Mouse (Mus musculus): ENCODE results near the gene Mlf1. TPM values are rescaled to one million over a fixed set of nuclear protein-coding genes. Genes with fewer than 3 reads are reported as not detected.

Gene Mlf1
- total and polyA plus RNA-seq, 3 experiments: 6.9 to 7.8 TPM; not detected in 1

- H3K4me1 ChIP-seq (ENCODE audit: control insufficient read depth in 1 of 2, insufficient read depth in 2 of 2, low read length in 2 of 2): 0 out of 4 replicates have a peak, but pooled peaks cover 0 to 2% of the 10 kb centered on the region in 2 experiments
- no peak for TF ChIP-seq MAZ (IDR thresholded peaks at IDR 0.05; ENCODE audit: low read depth, low read length)
- no peak for TF ChIP-seq CHD1 (IDR thresholded peaks at IDR 0.05; ENCODE audit: low read depth, low read length)
- no peak for TF ChIP-seq ZKSCAN1 (IDR thresholded peaks at IDR 0.05; ENCODE audit: low read depth, low read length)
- TF ChIP-seq BHLHE40 (IDR thresholded peaks at IDR 0.05; ENCODE audit: borderline replicate concordance, low read depth, low read length): no peak
- no peak for TF ChIP-seq SIN3A (IDR thresholded peaks at IDR 0.05; ENCODE audit: low read length)
- no peak for TF ChIP-seq MAFK (IDR thresholded peaks at IDR 0.05; ENCODE audit: borderline replicate concordance, low read depth, low read length)
- TF ChIP-seq JUND (IDR thresholded peaks at IDR 0.05; ENCODE audit: low read depth, low read length): no peak
- TF ChIP-seq TBP (IDR thresholded peaks at IDR 0.05; ENCODE audit: low read depth, low read length): no peak
- TF ChIP-seq POLR2A (IDR thresholded peaks at IDR 0.05; ENCODE audit: control insufficient read depth in 1 of 2, insufficient read depth in 1 of 2, low read depth in 1 of 2, low read length in 2 of 2, poor library complexity in 1 of 2): no peak
- TF ChIP-seq USF1 (IDR thresholded peaks at IDR 0.05; ENCODE audit: low read depth, low read length): no peak
- no peak for TF ChIP-seq POLR2AphosphoS5 (IDR thresholded peaks at IDR 0.05; ENCODE audit: borderline replicate concordance, low read depth, low read length)
- TF ChIP-seq ZC3H11A (IDR thresholded peaks at IDR 0.05; ENCODE audit: low read depth, low read length): no peak
- no peak for TF ChIP-seq KAT2A (conservative IDR thresholded peaks at IDR 0.05; ENCODE audit: low read depth, low read length)
- no peak for TF ChIP-seq UBTF (IDR thresholded peaks at IDR 0.05; ENCODE audit: borderline replicate concordance, insufficient read depth, low read depth, low read length)
- TF ChIP-seq NRF1 (IDR thresholded peaks at IDR 0.05; ENCODE audit: insufficient read depth, low read depth, low read length, poor library complexity, severe bottlenecking): no peak
- no peak for TF ChIP-seq MYB (IDR thresholded peaks at IDR 0.05; ENCODE audit: low read depth, low read length)
- H3K4me3 ChIP-seq (ENCODE audit: control insufficient read depth in 1 of 2, insufficient read depth in 1 of 2, low read depth in 2 of 2, low read length in 2 of 2): no peak overlapping the region
- H3K9me3 ChIP-seq (replicated peaks; ENCODE audit: insufficient read depth, low read length): no peaks in the 10 kb centered on the region
- H3K9ac ChIP-seq (ENCODE audit: control insufficient read depth, low read depth, low read length, poor library complexity, severe bottlenecking): no peak overlapping the region
- H3K36me3 ChIP-seq (ENCODE audit: control insufficient read depth in 1 of 2, insufficient read depth in 2 of 2, low read length in 2 of 2): peaks cover 0 to 5% of the 10 kb centered on the region in 2 experiments; a peak in 2 of 4 replicates
- peaks cover 0 to 4% of the 10 kb centered on the region in 2 experiments for H3K27me3 ChIP-seq (ENCODE audit: control insufficient read depth in 1 of 2, insufficient read depth in 2 of 2, low read length in 2 of 2)
- DNase-seq (ENCODE audit: low read depth, low spot score): no peak
- H3K79me2 ChIP-seq (ENCODE audit: control insufficient read depth, insufficient read depth, low read length, poor library complexity): no peaks in the 10 kb centered on the region
- no peak overlapping the region for H3K27ac ChIP-seq (ENCODE audit: control insufficient read depth, low read depth, low read length)
These were observed 1.7 kb upstream of the Mlf1 start for GRCm38 (mm10) chr3:67372194-67372593.

- Histone ChIP-seq H3K27ac (ENCODE audit: control insufficient read depth, low read depth, low read length) (no peak overlapping the region), H3K36me3 (ENCODE audit: control insufficient read depth in 1 of 2, insufficient read depth in 2 of 2, low read length in 2 of 2) (peaks cover 0 to 5% of the 10 kb centered on the region in 2 experiments; a peak in 2 of 4 replicates), H3K9ac (ENCODE audit: control insufficient read depth, low read depth, low read length, poor library complexity, severe bottlenecking) (no peak overlapping the region), H3K4me1 (ENCODE audit: control insufficient read depth in 1 of 2, insufficient read depth in 2 of 2, low read length in 2 of 2) (0 out of 4 replicates have a peak, but pooled peaks cover 0 to 2% of the 10 kb centered on the region in 2 experiments), H3K27me3 (ENCODE audit: control insufficient read depth in 1 of 2, insufficient read depth in 2 of 2, low read length in 2 of 2) (peaks cover 0 to 4% of the 10 kb centered on the region in 2 experiments), H3K79me2 (ENCODE audit: control insufficient read depth, insufficient read depth, low read length, poor library complexity) (no peaks in the 10 kb centered on the region), H3K4me3 (ENCODE audit: control insufficient read depth in 1 of 2, insufficient read depth in 1 of 2, low read depth in 2 of 2, low read length in 2 of 2) (peak overlapping the region; percentile 7 to 40; a peak in 3 of 4 replicates), H3K9me3 (replicated peaks; ENCODE audit: insufficient read depth, low read length) (no peaks in the 10 kb centered on the region)
- DNase-seq (ENCODE audit: low read depth, low spot score): no peak
- no peak for TF ChIP-seq RCOR1 (IDR thresholded peaks at IDR 0.05; ENCODE audit: low read depth, low read length)
- no peak for TF ChIP-seq USF1 (IDR thresholded peaks at IDR 0.05; ENCODE audit: low read depth, low read length)
- no peak for TF ChIP-seq ETS1 (IDR thresholded peaks at IDR 0.05; ENCODE audit: low read depth, low read length)
- no peak for TF ChIP-seq E2F4 (IDR thresholded peaks at IDR 0.05; ENCODE audit: borderline replicate concordance, low read depth, low read length)
- TF ChIP-seq POLR2A (IDR thresholded peaks at IDR 0.05; ENCODE audit: control insufficient read depth in 1 of 2, insufficient read depth in 1 of 2, low read depth in 1 of 2, low read length in 2 of 2, poor library complexity in 1 of 2): no peak
- TF ChIP-seq NELFE (IDR thresholded peaks at IDR 0.05; ENCODE audit: low read depth, low read length): no peak
- no peak for TF ChIP-seq EP300 (IDR thresholded peaks at IDR 0.05; ENCODE audit: low read depth in 1 of 2, low read length in 2 of 2)
- no peak for TF ChIP-seq MYC (IDR thresholded peaks at IDR 0.05; ENCODE audit: low read depth, low read length)
- no peak for TF ChIP-seq GATA1 (IDR thresholded peaks at IDR 0.05; ENCODE audit: low read depth, low read length)
- no peak for TF ChIP-seq ZNF384 (IDR thresholded peaks at IDR 0.05; ENCODE audit: low read depth, low read length)
- TF ChIP-seq UBTF (IDR thresholded peaks at IDR 0.05; ENCODE audit: borderline replicate concordance, insufficient read depth, low read depth, low read length): no peak
- TF ChIP-seq JUND (IDR thresholded peaks at IDR 0.05; ENCODE audit: low read depth, low read length): no peak
These were observed 1.1 kb upstream of the Mlf1 start for GRCm38 (mm10) chr3:67372781-67373180.
